Mouse (Mus musculus) MEL (cell line): Measurements from ENCODE around the gene Ccdc159. TPM values are rescaled to one million over a fixed set of nuclear protein-coding genes. Genes with fewer than 3 reads are reported as not detected.

Source experiments
- DNase-seq: peaks from one replicate; pipeline ENCODE4 v3.0.0; 2011; ENCODE audit warnings: low read depth, low spot score
- H3K27ac ChIP-seq: 2 replicates; pipeline ENCODE4 v1.5.1; 2012; ENCODE audit warnings: low read depth, mild to moderate bottlenecking, control low read depth, low read length, moderate library complexity; ENCODE audit not compliant: control insufficient read depth
- H3K27me3 ChIP-seq, 2 experiments: fragments of 150-350 bp in 1 of 2; sonication (generic) in 1 of 2; 2 replicates each; pipeline ENCODE4 v1.6.1; 2012; ENCODE audit warnings: low read length in 2 of 2, mild to moderate bottlenecking in 2 of 2, improper control_type of control experiment in 1 of 2, moderate library complexity in 1 of 2; ENCODE audit not compliant: insufficient read depth in 2 of 2, control insufficient read depth in 1 of 2
- H3K36me3 ChIP-seq, 2 experiments: 2 replicates each; pipeline ENCODE4 v1.6.1; 2012 to 2014; ENCODE audit warnings: low read length in 2 of 2, improper control_type of control experiment in 1 of 2, inconsistent platforms in 1 of 2, mild to moderate bottlenecking in 1 of 2; ENCODE audit not compliant: insufficient read depth in 2 of 2, control insufficient read depth in 1 of 2
- H3K4me1 ChIP-seq, 2 experiments: fragments of 150-350 bp in 1 of 2; sonication (generic) in 1 of 2; 2 replicates each; pipeline ENCODE4 v1.6.1; 2012; ENCODE audit warnings: low read length in 2 of 2, improper control_type of control experiment in 1 of 2, mild to moderate bottlenecking in 1 of 2; ENCODE audit not compliant: insufficient read depth in 2 of 2, control insufficient read depth in 1 of 2
- H3K4me3 ChIP-seq, 2 experiments: fragments of 150-350 bp in 1 of 2; sonication (generic) in 1 of 2; 2 replicates each; pipeline ENCODE4 v1.5.1; 2012; ENCODE audit warnings: low read depth in 2 of 2, low read length in 2 of 2, mild to moderate bottlenecking in 2 of 2, moderate library complexity in 2 of 2, control low read depth in 1 of 2, improper control_type of control experiment in 1 of 2; ENCODE audit not compliant: control insufficient read depth in 1 of 2, insufficient read depth in 1 of 2
- H3K79me2 ChIP-seq: 2 replicates; pipeline ENCODE4 v1.6.1; 2012; ENCODE audit warnings: mild to moderate bottlenecking, low read length, moderate library complexity; ENCODE audit not compliant: control insufficient read depth, poor library complexity, insufficient read depth
- H3K9ac ChIP-seq: 2 replicates; pipeline ENCODE4 v1.6.1; 2012; ENCODE audit warnings: low read depth, mild to moderate bottlenecking, control low read depth, low read length, moderate library complexity; ENCODE audit not compliant: control insufficient read depth, poor library complexity, severe bottlenecking
- H3K9me3 ChIP-seq: fragments of 150-350 bp; sonication (generic); replicated peaks from 2 replicates; pipeline ENCODE4 v1.6.1; 2012; ENCODE audit warnings: mild to moderate bottlenecking, low read length, improper control_type of control experiment, moderate library complexity; ENCODE audit not compliant: insufficient read depth
- BHLHE40 ChIP-seq: IDR thresholded peaks from 2 replicates; pipeline ENCODE4 v1.6.1; 2012; ENCODE audit warnings: low read depth, mild to moderate bottlenecking, inconsistent platforms, low read length, improper control_type of control experiment, borderline replicate concordance
- CHD1 ChIP-seq: IDR thresholded peaks from 2 replicates; pipeline ENCODE4 v1.6.1; 2012; ENCODE audit warnings: low read depth, mild to moderate bottlenecking, inconsistent platforms, low read length, improper control_type of control experiment
- CHD2 ChIP-seq: IDR thresholded peaks from 2 replicates; pipeline ENCODE4 v1.6.1; 2011; ENCODE audit warnings: low read length, improper control_type of control experiment
- CTCF ChIP-seq, 3 experiments: IDR thresholded peaks in 2 of 3; conservative IDR thresholded peaks in 1 of 3; 2 replicates each; pipeline ENCODE4 v1.5.1; 2011 to 2012; ENCODE audit warnings: low read length in 3 of 3, low read depth in 2 of 3, mild to moderate bottlenecking in 2 of 3, improper control_type of control experiment in 1 of 3, inconsistent platforms in 1 of 3, mixed read lengths in 1 of 3, moderate library complexity in 1 of 3; ENCODE audit not compliant: control insufficient read depth in 1 of 3, insufficient read depth in 1 of 3, poor library complexity in 1 of 3, severe bottlenecking in 1 of 3
- E2F4 ChIP-seq: IDR thresholded peaks from 2 replicates; pipeline ENCODE4 v1.6.1; 2011; ENCODE audit warnings: low read depth, low read length, improper control_type of control experiment, borderline replicate concordance
- EP300 ChIP-seq, 2 experiments: IDR thresholded peaks; 2 replicates each; pipeline ENCODE4 v1.6.1; 2011; ENCODE audit warnings: improper control_type of control experiment in 2 of 2, low read length in 2 of 2, low read depth in 1 of 2, mild to moderate bottlenecking in 1 of 2
- ETS1 ChIP-seq: IDR thresholded peaks from 2 replicates; pipeline ENCODE4 v1.6.1; 2012; ENCODE audit warnings: low read depth, mild to moderate bottlenecking, inconsistent platforms, low read length, improper control_type of control experiment, moderate library complexity
- GATA1 ChIP-seq: IDR thresholded peaks from 2 replicates; pipeline ENCODE4 v1.6.1; 2011; ENCODE audit warnings: low read depth, low read length, improper control_type of control experiment
- HCFC1 ChIP-seq: IDR thresholded peaks from 2 replicates; pipeline ENCODE4 v1.6.1; 2012; ENCODE audit warnings: low read depth, mild to moderate bottlenecking, inconsistent platforms, low read length, improper control_type of control experiment, moderate library complexity
- KAT2A ChIP-seq: conservative IDR thresholded peaks from 2 replicates; pipeline ENCODE4 v1.6.1; 2012; ENCODE audit warnings: low read depth, low read length, improper control_type of control experiment, inconsistent platforms
- MAFK ChIP-seq: IDR thresholded peaks from 2 replicates; pipeline ENCODE4 v1.6.1; 2011; ENCODE audit warnings: low read depth, mild to moderate bottlenecking, low read length, improper control_type of control experiment, borderline replicate concordance
- MAZ ChIP-seq: IDR thresholded peaks from 2 replicates; pipeline ENCODE4 v1.6.1; 2012; ENCODE audit warnings: low read depth, mild to moderate bottlenecking, inconsistent platforms, low read length, improper control_type of control experiment
- MEF2A ChIP-seq: IDR thresholded peaks from 2 replicates; pipeline ENCODE4 v1.6.1; 2014; ENCODE audit warnings: low read depth, mild to moderate bottlenecking, inconsistent platforms, low read length, improper control_type of control experiment; ENCODE audit not compliant: poor library complexity, insufficient replicate concordance, severe bottlenecking; ENCODE audit errors: extremely low read depth
- MXI1 ChIP-seq: IDR thresholded peaks from 2 replicates; pipeline ENCODE4 v1.6.1; 2011; ENCODE audit warnings: mild to moderate bottlenecking, low read depth, low read length, improper control_type of control experiment
- MYB ChIP-seq: IDR thresholded peaks from 2 replicates; pipeline ENCODE4 v1.6.1; 2011; ENCODE audit warnings: mild to moderate bottlenecking, low read depth, low read length, improper control_type of control experiment
- MYC ChIP-seq: IDR thresholded peaks from 2 replicates; pipeline ENCODE4 v1.6.1; 2011; ENCODE audit warnings: low read depth, mild to moderate bottlenecking, low read length, improper control_type of control experiment, moderate library complexity
- NRF1 ChIP-seq: IDR thresholded peaks from 2 replicates; pipeline ENCODE4 v1.6.1; 2014; ENCODE audit warnings: low read depth, mild to moderate bottlenecking, inconsistent platforms, low read length, improper control_type of control experiment, moderate library complexity; ENCODE audit not compliant: poor library complexity, insufficient read depth, severe bottlenecking
- POLR2AphosphoS2 ChIP-seq: IDR thresholded peaks from 2 replicates; pipeline ENCODE4 v1.6.1; 2011; ENCODE audit warnings: low read length, improper control_type of control experiment
- SIN3A ChIP-seq: IDR thresholded peaks from 2 replicates; pipeline ENCODE4 v1.6.1; 2012; ENCODE audit warnings: low read length, improper control_type of control experiment, inconsistent platforms
- TBP ChIP-seq: IDR thresholded peaks from 2 replicates; pipeline ENCODE4 v1.8.0; 2011; ENCODE audit warnings: low read depth, low read length, improper control_type of control experiment
- TCF12 ChIP-seq: IDR thresholded peaks from 2 replicates; pipeline ENCODE4 v1.6.1; 2014; ENCODE audit warnings: low read depth, mild to moderate bottlenecking, inconsistent platforms, low read length, improper control_type of control experiment, moderate library complexity
- UBTF ChIP-seq: IDR thresholded peaks from 2 replicates; pipeline ENCODE4 v1.6.1; 2012; ENCODE audit warnings: low read depth, mild to moderate bottlenecking, inconsistent platforms, low read length, improper control_type of control experiment, moderate library complexity, borderline replicate concordance; ENCODE audit not compliant: insufficient read depth
- ZC3H11A ChIP-seq: IDR thresholded peaks from 2 replicates; pipeline ENCODE4 v1.6.1; 2012; ENCODE audit warnings: low read depth, mild to moderate bottlenecking, inconsistent platforms, low read length, improper control_type of control experiment
- ZKSCAN1 ChIP-seq: IDR thresholded peaks from 2 replicates; pipeline ENCODE4 v1.6.1; 2012; ENCODE audit warnings: low read depth, mild to moderate bottlenecking, inconsistent platforms, low read length, improper control_type of control experiment, moderate library complexity
- ZMIZ1 ChIP-seq: IDR thresholded peaks from 2 replicates; pipeline ENCODE4 v1.6.1; 2012; ENCODE audit warnings: low read depth, mild to moderate bottlenecking, inconsistent platforms, low read length, improper control_type of control experiment, moderate library complexity
- ZNF384 ChIP-seq: IDR thresholded peaks from 2 replicates; pipeline ENCODE4 v1.6.1; 2012; ENCODE audit warnings: low read depth, mild to moderate bottlenecking, inconsistent platforms, low read length, improper control_type of control experiment
- polyA plus RNA-seq, 2 experiments: library from polyadenylated mRNA; stranded (reverse) in 1 of 2; unstranded in 1 of 2; fragments of >175 nt in 1 of 2; fragments of >200 nt in 1 of 2; gene quantifications; 2 replicates each; pipeline versions ENCODE4 v1.2.1 to v1.2.4; 2012; ENCODE audit warnings: low replicate concordance in 2 of 2, low read depth in 1 of 2; ENCODE audit not compliant: insufficient read length in 2 of 2, insufficient read depth in 1 of 2, missing spikeins in 1 of 2
- total RNA-seq: library from RNA; depleted of rRNA; stranded (reverse); fragments of 300-350 nt; gene quantifications from 2 replicates; pipeline ENCODE4 v1.2.3, GENCODE M21; 2012

Ccdc159 gene
- total and polyA plus RNA-seq, 3 experiments, result 1.0 to 6.4 TPM; not detected in 1

DNA sequence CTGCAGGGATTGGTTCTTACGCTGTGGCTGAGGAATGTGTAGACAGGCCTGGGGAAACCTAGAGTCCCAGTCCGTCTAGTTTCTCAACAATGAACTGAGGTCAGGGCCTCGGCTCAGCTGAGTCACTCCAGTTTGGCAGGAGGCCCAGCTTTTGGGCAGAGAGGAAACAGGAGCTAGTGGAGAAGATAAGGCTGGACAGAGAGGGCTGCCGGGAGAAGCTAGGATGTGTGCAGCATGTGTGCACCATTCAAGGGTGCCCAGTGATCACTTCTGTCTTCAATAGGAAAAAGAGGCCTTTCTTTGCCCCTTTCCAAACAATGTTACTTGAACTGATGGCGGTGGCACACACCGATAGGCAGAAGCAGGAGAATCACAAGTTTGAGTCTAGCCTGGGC lies 3.2 kb upstream of the Ccdc159 start (continued):
- TF ChIP-seq NRF1 (no peak), TBP (peak; percentile 81), HCFC1 (peak; percentile 76), ZC3H11A (no peak; the same call in 1 of the 2 replicates), ZNF384 (peak; percentile 39), CTCF (IDR thresholded peaks at IDR 0.05 in 2 of 3, conservative IDR thresholded peaks at IDR 0.05 in 1 of 3; ENCODE audit: control insufficient read depth in 1 of 3, insufficient read depth in 1 of 3, low read depth in 2 of 3, low read length in 3 of 3, poor library complexity in 1 of 3, severe bottlenecking in 1 of 3) (no peak), KAT2A (peak; percentile 47; the same call in 1 of the 2 replicates)

DNA sequence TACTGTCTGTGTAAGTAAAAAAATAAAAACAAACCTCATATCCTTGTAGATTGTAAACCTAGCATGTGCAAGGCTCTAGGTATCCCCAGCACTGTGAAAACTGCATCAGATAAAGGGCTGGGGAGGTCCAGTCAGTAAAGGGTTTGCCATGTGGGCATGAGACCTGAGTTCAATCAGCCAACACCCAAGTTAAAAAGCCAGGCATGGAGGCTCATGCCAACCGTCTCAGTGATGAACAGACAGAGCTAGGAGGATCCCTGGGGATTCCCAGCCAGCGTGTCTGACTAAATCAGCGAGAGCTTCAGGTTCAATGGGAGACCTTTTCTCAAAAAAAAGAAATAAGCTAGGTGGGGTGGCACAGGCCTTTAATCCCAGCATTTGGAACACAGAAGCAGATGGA lies 2.2 kb upstream of the Ccdc159 start:
- no peak for DNase-seq
- peaks cover 17 to 34% of the 10 kb centered on the region in 2 experiments for H3K4me1 ChIP-seq
- no peak overlapping the region; the same call in 1 of the 2 replicates for H3K27ac ChIP-seq
- no peak overlapping the region for H3K4me3 ChIP-seq
- H3K36me3 ChIP-seq, result peaks cover 2 to 28% of the 10 kb centered on the region in 2 experiments
- H3K9me3 ChIP-seq, result no peaks in the 10 kb centered on the region
- H3K9ac ChIP-seq, result no peak overlapping the region
- H3K27me3 ChIP-seq, result no peaks in the 10 kb centered on the region
- peaks cover 8% of the 10 kb centered on the region for H3K79me2 ChIP-seq
- TF ChIP-seq ZKSCAN1 (peak; percentile 13; the same call in 1 of the 2 replicates), ZMIZ1 (no peak)

DNA sequence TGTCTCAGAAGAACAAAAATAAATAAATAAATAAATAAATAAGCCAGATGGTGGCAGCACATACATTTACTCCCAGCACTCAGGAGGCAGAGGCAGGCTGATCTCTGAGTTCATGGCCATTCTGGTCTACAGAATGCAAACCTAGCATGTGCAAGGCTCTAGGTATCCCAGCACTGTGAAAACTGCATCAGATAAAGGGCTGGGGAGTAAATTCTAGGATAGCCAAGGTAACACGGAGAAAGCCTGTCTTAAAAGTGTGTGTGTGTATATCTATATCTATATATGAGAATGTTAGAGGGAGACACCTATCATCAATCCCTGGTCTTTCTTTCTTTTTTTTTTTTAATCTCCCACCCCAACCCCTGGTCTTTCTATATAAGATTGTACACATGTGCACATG lies 1.8 kb upstream of the Ccdc159 start:
- H3K4me3 ChIP-seq, result no peak overlapping the region
- no peaks in the 10 kb centered on the region for H3K27me3 ChIP-seq
- no peak overlapping the region for H3K9ac ChIP-seq
- peaks cover 2 to 28% of the 10 kb centered on the region in 2 experiments for H3K36me3 ChIP-seq
- no peaks in the 10 kb centered on the region for H3K9me3 ChIP-seq
- TF ChIP-seq CHD2 (no peak), ETS1 (no peak), MAZ (no peak), GATA1 (0 out of 2 replicates have a peak, but pooled peaks have one; percentile 8), ZNF384 (no peak), MXI1 (no peak), CHD1 (no peak), SIN3A (no peak), ZMIZ1 (no peak), MYB (no peak), MYC (peak; percentile 32; the same call in 1 of the 2 replicates), UBTF (no peak), TCF12 (0 out of 2 replicates have a peak, but pooled peaks have one; percentile 6), NRF1 (no peak), HCFC1 (no peak), MEF2A (no peak), EP300 (IDR thresholded peaks at IDR 0.05; ENCODE audit: low read depth in 1 of 2, low read length in 2 of 2) (no peak), POLR2AphosphoS2 (no peak), TBP (no peak), ZC3H11A (peak; percentile 20; the same call in 1 of the 2 replicates), MAFK (no peak), E2F4 (0 out of 2 replicates have a peak, but pooled peaks have one; percentile 52), BHLHE40 (no peak)
- DNase-seq, result no peak
- H3K4me1 ChIP-seq, result peaks cover 17 to 34% of the 10 kb centered on the region in 2 experiments
- H3K27ac ChIP-seq, result no peak overlapping the region
- H3K79me2 ChIP-seq, result peaks cover 8% of the 10 kb centered on the region
